Mouse (Mus musculus) heart, adult 9 months (tissue): ENCODE measurements around the gene Fam13c.
A peak's percentile ranks its signal among the peaks of the same experiment; 100 is the strongest.

Source experiments
- DNase-seq, 2 experiments: peaks; one replicate each; pipeline ENCODE4 v3.0.0; 2022; ENCODE audit warnings: low spot score in 2 of 2

Fam13c gene

DNA sequence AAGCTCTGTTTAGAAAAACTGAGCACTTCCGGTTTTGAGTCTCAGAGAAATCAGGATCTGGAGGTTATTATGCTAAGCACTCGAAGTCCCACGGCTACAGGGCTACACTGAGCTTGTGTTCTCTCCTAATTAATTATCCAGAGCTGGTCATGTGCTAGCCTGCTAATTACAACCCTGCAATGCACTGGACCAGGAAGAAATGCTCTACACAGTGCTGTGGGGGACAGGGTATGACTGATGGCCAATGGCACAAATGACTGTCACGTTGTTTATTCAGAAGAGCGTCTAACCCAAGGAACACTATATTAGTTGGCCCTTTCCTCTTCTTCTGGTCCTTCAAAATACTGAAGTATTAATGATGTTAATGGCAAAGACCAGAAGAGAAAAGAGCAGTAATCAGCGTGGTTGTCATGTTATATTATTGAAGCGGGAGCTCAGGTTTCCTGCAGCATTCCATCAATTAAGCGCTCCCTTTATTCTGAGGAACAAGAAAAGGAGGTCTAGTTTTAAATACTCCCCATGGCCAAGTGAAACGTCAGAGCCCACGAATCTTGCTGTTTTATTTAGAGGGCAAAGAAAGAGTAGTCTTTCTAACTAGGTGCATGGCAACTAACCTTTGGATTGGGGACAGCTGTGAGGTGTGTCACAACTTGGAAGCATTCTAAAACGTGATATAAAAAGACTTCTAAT is 18.4 kb downstream of the Fam13c start:
- DNase-seq = no peak

DNA sequence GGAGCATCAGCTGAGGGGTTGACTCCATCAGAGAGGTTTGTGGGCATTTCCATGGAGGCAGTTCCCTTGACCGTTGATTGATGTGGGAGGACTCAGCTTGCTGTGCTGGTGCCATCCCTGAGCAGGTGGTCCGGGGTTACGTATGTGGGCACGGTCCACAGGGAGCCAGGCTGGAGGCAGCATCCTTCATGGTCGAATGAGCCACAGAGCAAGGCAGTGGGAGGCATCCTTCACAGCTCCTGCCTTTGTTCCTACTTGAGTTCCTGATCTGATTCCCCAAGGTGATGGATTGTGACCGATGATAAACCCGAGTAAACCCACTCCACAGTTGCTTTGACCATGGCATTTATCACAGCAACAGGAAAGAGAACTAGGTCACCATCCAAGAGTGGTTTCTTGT is 25.4 kb downstream of the Fam13c start:
- DNase-seq = no peak

DNA sequence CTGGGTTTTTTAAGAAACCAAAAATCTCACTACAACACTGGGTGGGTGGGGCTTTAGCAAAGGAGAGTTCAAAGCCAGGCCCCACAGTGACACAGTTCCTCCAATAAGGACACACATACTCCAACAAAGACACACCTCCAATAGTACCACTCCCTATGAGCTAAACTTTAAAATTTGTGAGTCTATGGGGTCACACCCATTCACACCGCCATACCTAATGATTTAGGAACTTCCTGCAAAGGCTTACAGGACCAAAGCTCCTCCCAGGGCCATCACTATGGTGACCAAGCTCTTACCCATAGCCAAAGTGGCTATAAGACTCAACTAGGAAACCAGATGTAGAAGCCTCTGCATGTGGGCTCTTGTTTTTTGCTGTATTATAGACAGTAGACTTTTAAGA is 30.6 kb downstream of the Fam13c start:
- no peak for DNase-seq

DNA sequence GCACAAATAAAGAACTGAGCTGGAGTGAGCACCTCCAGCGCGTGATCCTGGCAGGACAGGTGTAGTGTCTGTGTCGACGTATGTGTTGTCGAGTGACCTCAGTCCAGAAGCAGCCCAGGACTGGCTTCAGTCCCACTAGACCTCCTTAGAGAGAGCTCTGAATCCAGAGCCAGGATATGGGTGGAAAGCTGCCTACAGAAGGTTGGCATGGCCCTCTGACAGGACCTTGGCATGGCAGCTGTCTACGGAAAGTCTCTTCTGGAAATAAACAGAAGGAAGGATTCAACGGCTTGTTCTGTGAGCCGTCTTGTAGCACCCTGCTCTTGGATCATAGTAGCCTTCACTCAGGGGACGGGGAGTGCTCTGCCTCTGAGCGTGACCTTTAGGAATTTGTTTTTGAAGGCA is 37.5 kb downstream of the Fam13c start:
- DNase-seq = peak; percentile 48 to 55

DNA sequence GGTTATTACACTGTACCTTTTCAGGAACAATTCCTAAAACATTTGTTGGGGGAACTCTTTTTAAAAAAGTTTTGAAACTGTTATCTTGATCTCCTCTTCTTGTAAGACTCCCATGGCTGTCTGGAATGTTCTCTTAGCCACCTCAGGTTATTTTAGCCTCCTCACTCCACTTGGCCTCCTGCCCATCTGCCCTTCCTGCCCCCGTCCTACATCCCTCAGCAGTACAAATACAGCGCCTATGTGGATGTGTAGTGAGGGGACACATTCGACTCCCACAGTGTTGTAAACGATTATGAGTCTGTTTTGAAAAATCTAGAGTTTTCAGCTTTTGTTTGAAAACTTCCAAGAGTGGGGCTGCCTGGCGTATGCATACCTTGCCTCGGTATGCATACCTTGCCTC is 43.5 kb downstream of the Fam13c start:
- no peak for DNase-seq

DNA sequence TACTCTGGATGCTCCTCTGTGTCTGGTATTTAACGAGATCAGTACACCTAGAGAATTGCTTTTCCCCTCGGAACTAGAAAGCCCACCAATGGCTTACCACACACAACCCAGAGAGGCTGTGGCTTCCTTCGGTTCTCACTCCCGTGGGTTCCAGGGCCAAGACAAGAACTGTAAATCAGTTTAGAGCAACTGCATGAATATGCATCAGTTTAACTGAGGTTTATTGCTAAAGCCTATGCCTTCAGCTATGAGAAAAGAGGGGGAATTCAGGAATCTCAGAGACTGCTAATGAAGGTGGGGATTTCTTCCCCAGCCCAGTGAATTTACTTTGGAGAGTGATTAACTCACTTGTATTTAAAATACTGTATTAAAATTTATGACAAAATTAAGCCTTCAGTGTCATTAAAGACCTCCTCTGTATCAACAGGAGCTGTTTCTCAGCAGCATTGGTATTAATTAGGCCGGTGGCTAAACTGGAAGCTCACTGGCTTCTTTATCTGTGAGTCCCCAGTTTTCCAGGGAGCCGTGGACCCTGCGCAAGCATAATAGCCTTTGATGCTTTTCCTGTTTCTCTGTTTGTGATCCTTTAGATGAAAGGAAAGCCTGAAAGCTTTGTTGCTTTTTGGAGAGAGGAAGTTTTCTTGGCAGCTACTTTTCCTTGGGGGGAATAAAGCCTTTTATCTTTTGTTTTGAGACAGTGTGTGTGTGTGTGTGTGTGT is 44.4 kb downstream of the Fam13c start:
- DNase-seq = peak; percentile 26 to 32

DNA sequence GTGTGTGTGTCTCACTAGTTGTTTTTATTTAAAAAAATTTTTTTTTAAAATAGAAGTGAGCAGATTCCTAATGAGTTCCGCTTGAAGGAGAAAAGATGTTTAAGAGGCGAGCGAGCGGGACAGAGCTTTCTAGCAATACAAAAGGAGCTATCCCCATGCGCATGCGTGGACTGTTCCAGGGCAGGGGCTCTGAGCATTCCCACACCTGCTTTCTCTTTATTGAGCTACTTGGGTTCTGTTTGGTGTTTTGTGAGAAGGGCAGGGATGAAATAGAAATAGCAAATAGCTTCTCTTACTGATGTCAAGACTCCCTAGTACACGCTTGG is 45.0 kb downstream of the Fam13c start:
- DNase-seq = no peak

DNA sequence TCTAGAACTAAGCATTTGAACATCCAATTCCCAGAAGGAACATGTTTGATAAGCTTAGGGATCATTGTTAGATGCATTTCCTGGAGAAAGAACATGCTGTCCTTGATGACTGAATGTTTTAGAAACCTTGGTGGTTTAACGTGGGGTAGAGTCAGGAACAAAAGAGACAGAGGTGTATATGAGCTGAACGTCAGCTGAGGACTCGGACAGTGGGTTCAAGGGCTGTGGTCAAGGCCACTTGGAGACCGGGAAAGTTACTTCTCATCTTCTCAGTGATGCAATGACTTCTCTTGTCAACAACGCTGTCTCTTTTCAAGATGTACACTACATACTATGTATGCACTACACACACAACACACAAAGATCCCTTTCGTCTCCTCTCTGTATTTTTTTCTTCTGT is 46.4 kb downstream of the Fam13c start:
- no peak for DNase-seq

DNA sequence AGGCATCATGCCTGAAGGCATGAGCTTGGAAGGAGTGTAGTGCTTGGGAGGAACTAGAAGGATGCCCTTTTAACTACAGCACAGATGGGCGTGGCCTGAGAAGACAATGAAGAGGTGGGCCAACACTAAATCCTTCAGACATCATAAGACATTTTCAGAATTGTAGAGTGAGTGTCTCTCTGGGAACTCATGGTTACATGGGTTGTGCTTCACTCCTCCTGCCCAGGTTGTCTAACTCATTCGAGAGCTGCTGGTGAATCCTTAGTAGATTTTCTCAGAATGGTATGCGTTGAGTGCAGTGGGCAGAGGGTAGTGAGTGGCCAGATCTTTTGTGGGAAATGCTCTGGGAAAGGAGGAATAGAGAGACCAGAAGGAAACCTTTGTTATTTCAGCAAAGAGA is 53.6 kb downstream of the Fam13c start:
- DNase-seq = no peak

DNA sequence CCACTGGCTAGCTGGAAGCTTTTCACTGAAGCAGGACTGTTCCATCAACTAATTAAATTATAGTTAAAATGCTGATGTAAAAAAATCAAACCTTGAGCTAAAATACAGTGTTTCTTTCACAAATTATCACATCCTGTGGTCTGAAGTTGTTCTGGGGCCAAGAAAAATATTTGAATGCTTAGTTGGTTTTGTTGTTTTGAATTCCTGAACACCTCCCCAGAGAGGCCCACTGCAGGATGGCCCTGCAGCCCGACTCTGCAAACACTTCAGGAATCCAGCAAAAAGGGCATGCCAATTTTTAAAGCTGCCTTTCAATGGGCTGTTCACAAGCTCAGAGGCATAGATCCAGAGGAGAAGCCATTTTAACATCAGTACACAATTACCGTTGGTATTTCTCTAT is 54.2 kb downstream of the Fam13c start:
- DNase-seq = peak; percentile 71 to 79

DNA sequence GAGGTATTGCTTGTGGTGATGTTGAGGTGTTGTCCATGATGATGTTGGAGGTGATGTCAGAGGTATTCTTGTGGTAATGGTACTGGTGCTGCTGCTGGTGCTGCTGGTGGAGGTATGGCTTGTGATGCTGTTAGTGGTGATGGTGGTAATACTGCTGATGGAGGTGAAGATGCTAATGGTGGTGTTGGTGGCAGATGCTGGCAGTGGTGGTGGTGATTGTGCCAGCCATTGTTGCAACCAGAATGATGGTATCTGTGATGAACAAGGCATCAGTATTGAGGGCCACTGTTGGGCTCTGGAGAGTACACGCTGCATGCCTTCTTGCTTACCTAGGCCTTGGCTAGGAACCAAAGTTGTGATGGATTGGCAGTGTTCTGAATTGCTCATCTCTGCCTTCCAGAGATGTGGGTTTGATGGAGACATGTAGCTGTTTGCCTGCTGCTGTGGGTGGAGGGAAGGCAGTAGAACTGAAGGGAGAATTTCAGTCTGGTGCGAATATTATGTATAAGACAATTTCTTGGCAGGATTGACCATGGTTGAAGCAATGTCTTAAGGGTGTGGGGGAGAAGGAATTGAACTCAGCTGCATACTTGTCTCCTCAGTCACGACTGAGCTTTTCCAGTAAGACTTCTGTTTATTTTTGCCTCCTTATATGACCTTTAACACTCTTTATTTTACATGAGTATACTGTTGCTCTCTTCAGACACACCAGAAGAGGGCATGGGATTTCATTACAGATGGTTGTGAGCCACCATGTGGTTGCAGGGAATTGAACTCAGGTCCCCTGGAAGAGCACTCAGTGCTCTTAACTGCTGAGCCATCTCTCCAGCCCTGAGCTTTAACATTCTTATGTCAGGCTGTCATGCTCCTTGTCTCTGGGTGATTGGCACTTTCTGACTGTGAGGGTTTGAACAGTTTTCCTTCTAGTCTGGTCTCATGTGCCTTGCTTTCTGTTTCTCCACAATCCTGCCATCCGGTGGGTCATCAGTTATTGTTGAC is 55.1 kb downstream of the Fam13c start:
- DNase-seq = no peak

DNA sequence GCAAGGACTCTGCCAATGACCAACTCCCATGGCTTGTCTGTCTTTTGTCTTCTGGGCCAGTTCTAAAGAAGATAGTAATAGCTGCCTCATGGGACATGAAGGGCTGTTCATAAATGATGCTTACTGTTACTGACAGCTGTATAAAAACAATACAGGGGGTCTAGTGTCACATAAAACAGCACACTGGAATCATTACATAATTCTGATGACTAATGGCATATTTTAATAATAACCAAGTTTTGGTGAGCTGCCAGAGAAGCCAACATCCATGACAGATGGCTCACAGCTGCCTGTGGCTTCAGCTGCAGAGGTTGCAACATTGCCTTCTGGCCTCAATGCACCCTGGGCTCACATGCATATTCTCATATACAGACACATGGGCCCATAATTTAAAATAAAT is 56.7 kb downstream of the Fam13c start:
- DNase-seq = peak; percentile 76 to 81

DNA sequence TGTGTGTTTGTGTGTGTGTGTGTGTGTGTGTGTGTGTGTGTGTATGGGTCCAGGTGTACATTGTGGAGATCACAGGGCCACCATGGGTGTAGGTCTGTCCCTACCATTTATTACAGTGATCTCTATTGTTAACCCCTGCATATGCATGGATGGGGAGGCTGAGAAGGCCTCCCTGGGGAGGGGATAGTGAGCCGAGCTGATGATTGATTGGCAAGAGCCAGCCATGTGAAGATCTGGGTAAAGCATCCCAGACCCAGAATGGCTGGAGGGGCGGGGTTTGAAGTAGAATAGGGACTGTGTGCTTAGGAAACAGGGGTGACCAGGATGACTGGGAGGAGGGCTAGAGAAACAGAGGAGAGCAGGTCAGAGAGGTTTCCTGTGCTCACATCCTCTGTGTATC is 58.0 kb downstream of the Fam13c start:
- no peak for DNase-seq

DNA sequence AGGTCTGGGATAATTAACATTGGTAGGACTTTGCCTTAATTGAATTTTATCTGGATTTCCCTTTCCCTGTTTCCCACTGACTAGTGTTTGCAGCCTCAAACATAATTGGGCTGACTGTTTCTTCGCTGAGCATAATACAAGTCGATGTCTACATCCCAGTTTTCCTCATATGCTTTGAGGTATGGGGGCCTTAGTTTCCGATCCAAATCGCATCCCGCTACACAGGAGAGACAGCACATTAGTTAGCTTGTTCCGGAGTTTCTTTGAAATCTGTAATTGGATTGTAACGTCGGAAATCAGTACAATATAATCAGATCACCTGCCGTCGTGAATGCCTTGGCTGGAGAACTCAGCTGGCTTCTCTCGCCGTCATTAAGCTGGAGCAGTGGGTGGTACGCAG is 59.0 kb downstream of the Fam13c start:
- no peak for DNase-seq

DNA sequence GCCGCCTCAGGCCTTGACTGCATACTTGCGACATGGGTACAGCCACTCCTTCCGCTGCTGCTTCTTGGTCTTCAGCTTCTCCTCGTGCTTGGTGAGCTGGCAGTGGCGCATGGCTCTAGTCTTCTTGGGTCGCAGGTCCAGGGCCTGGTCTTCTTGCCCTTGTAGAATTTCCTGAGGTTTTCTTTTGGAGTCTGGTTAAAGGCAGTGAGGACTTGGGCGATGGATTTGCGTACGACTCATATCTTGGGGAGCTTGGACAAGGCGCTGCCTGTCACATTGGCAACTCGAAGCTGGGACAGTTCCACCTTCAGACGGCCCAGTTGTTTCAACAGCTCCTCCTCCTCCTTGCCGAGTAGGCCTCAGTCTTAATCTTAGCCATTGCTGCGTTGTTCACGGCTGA is 64.6 kb downstream of the Fam13c start:
- no peak for DNase-seq

DNA sequence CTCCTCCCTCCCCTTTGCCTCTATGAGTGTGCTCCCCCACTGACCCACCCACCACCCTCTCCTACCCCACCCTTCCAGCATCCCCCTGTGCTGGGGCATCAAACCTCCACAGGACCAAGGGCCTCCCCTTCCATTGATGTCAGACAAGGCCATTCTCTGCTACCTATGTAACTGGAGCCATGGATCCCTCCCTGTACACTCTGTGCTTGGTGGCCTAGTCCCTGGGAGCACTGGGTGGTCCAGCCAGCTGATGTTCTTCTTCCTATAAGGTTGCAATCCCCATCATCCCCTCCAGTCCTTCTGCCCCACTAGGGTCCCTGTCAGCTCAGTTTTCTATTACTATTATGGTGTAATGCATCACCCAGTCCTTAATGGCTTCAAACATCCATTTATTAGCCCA is 65.1 kb downstream of the Fam13c start:
- no peak for DNase-seq

DNA sequence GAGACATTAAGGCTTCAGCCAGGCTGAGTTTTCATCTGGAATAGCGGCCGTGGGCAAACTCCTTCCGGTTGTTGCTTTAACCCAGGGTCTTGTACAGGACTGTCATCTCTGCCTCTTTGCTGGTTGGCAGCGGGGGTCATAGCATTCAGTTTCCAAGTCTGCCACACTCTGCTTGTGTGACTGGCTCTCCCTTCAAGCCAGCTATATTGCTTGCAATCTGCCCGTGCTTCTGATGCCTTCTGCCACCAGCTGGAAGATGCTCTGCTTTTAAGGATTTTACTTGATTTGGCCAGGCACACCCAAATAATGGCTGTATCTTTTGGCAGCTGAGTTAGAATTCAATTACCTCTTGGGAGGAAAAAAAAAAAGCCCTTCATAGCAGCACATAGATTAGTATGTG is 65.6 kb downstream of the Fam13c start:
- DNase-seq = no peak

DNA sequence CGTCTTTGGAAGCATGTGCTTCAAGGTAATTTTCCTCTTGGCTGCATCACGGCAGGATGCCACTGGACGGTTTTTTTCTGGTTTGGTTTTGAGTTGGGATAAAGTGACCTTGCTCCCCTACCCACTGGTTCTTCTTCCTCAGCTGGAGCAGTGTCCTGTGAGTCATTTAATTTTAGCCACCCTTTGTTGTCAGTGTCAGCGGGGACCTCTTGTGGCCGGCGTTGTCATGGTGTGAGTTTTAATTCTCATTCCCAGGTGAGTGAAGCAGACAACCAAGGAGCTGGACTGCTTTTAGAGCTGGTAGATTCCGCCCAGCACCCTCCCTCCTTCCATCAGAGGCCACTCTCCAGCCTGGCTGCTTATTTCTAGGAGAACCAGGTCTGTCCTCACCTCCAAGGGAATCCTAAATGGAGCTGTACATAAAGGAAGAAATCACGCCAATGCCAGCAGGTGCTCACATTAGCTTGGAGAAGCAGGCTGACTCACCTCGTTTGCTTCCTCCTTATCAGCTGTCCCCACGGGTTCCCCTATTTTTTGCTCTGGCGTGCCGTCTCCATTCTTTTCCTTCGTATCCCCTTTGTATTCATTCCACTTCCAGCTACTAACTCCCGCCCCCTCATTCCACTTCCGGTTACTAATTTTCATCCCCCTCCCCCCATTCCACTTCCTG is 66.4 kb downstream of the Fam13c start:
- DNase-seq = no peak

DNA sequence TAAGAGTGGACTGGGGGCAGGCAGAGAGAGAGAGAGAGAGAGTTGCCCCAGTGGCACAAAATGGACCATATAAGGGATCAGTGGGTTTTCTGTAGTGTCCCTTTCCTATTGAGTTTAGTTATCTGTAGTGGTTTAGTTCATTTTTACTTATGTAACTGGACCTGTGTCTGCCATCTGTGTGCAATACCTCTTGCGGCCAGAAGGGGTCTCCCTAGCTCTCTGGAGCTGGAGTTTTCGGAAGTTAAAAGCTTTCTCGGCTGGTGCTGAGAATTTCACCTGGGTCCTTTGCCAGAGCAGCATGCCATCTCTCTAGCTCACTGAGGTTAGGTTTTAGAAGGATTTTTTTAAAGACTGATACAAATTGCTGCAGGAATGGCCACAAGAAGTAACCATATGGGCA is 67.6 kb downstream of the Fam13c start:
- DNase-seq = no peak

DNA sequence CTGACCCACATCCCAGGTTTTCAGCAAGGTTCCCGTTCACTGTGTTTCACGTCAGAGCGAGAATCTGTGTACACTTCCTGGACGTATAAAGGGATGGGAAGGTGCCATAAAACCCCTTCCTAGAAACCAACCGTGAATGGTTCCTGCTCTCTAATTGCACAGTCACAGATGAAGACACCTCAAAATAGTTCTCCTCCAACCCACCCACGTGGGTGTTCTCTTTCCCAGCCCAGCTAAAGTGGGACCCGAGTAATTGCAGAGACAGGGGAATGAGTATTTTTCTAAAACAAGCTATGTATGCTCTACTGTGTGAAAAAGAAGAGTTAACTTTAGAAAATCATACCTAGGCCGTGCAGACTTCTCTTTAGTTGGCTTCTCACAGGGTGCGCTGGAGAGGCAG is 74.6 kb downstream of the Fam13c start:
- no peak for DNase-seq

DNA sequence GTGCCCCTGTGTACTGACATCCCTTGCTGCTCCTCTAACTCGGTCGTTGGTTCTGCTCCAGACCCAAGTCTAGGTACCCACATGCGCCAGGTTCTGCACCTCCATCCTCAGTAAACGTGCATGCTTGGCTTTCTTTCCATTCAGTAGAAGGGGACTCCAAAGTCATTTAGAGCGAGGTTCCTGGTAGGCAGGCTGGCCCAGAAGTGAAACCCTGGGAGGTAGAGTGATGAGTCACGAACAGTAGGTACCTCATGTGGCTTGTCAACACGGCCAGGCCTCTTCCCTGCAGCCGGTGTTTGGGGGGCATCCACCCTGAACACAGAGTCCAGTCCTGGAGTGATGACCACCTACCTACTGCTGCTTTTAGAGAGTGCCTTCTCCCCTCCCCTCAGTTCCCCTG is 76.4 kb downstream of the Fam13c start:
- no peak for DNase-seq

DNA sequence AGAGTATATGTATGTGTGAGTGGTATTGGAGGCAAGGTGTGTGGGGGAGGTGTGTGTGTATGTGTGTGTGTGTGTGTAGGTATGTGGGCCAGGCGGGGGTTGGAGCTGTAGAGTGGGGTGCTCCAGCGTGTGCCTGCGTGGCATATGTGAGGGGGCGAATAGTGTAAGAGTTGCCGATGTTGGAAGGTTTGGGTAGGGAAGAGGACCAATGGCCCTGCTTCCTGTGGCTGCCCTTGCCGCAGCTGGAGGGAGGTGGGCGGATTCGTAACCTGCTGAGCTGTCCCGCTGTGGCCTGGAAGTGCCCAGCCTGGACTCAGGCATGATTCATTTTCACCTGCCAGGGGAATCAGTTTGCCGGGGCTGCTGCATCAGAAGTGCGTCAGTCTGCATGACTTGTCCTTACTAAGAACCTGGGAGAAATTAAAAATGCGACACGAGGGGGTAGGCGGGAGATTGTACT is 79.4 kb downstream of the Fam13c start:
- DNase-seq = no peak
